Mouse (Mus musculus) erythroblast, adult 5-6 weeks (primary cell): ENCODE results near the gene Otub2. TPM values are rescaled to one million over a fixed set of nuclear protein-coding genes. Genes with fewer than 3 reads are reported as not detected.

Source experiments
- ATAC-seq: replicated peaks from 2 replicates; pipeline ENCODE4 v1.8.0; 2016; ENCODE audit warnings: moderate number of reproducible peaks, mild to moderate bottlenecking, moderate TSS enrichment, inconsistent platforms; ENCODE audit not compliant: poor library complexity, low FRiP score, severe bottlenecking
- total RNA-seq, 2 experiments: library from RNA; stranded (forward) in 1 of 2; stranded (reverse) in 1 of 2; fragments of 150-400 nt in 1 of 2; fragments of 200-764, 138-1000 nt in 1 of 2; gene quantifications; 2 replicates each; pipeline versions ENCODE4 v1.2.3 to v1.2.4; 2015 to 2017; ENCODE audit warnings: low replicate concordance in 2 of 2

Gene Otub2
- total RNA-seq (2015; ENCODE audit: low replicate concordance) (46.6 and 48.4 TPM in 2 replicates), total RNA-seq (2017; ENCODE audit: low replicate concordance) (67.2 and 67.9 TPM in 2 replicates)

- peak; percentile 88 for ATAC-seq
Measured at GRCm38 (mm10) chr12:103388505-103389347, at the start of gene Otub2. TSS of gene Otub2 (plus strand) at chr12:103388682.

DNA sequence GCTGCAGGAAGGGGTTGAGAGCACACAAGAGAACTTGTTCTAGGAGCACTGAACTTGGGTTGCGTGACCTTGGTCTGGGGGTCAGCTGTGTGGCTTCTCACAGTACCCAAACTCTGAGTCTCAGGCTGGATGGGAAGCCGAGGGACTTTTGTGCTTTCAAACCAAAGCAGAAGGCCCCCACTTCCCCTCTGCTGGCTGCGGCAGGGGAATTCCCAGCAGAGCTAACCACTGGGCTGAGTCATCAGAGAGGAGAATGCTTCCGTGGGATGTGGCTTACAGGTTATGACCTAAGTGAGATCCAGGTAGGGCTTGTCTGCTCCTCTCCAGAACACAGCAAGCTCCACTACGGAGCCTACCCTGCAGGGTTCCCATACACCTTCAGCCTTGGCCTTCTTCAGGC is 47.3 kb upstream of the Otub2 start:
- ATAC-seq, result no peak

GRCm38 (mm10) chr12:103343456-103343855 is 45.0 kb upstream of the Otub2 start:
- no peak for ATAC-seq

- ATAC-seq, result no peak
Measured at GRCm38 (mm10) chr12:103344934-103345333, 43.5 kb upstream of the Otub2 start.

- ATAC-seq, result no peak
Measured at GRCm38 (mm10) chr12:103346945-103347344, 41.5 kb upstream of the Otub2 start.

- no peak for ATAC-seq
Measured at GRCm38 (mm10) chr12:103347406-103347805, 41.1 kb upstream of the Otub2 start.

DNA sequence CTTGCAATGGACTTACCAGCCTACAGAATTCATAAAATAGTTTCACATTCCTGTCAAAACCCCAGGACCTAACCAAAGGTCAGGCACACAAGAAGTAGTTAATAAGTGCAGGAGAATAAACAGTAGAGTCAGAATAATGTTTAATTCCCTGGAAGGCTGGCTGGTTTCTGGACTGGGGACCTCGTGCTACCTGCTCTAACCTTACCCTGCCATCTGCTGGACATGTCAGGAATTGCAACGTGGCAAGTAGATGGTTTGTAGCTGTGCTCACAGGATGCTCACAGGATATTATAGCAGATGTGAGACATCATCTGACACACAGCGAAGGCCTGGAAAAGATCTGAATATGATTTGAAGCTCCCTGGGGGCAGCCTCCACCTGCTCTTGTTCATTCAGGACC is 40.0 kb upstream of the Otub2 start:
- ATAC-seq, result peak; percentile 77

GRCm38 (mm10) chr12:103352735-103353134 is 35.7 kb upstream of the Otub2 start:
- no peak for ATAC-seq

DNA sequence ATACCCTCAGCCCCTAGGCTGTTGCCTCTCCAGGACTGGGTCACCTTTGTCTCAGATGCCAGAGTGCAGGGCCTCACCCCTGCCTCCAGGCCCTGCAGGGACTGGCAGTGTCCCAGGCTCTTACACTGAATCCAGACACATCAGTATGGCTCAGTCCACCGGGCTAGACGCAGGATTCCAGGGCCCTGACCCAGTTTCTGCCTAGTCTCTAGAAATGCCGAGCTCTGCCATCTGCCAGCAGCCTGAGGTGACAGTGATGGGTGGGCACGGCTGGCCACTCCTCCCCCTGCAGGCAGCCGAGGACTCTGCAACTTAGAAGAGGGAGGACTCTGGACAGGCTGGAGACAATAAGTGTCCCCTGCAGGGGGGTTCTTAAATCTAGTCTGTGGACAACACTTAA is 34.9 kb upstream of the Otub2 start:
- no peak for ATAC-seq

DNA sequence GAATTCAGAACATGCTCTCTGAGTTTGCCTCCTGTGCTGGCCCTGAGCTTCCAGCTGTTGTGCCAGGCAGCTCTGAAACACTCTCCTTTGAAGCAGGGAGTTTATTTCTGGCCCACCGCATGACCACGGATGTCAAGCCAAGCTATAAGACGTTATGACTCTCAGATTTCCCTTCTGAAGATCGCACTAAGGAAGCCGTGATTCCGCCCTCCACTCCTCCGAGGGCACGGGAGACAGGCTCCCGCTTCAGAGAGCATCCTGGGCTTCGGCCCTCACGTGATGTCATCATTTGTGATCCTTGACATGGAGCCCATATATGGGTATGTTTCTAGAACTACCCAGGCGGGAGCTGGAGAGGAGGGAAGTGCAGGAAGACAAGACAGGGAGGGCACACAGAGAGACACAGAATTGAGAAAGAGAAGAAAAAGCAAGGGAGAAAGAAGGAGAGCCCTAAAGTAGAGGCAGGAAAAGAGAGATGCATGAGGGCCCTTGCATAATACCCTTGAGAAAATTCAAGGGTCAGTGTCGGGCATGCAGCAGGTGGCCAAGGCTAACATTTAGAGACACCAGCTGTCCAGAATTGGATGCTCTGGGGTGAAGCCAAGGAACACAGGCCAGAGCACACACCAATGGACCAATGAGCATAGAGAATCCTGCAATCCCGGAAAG is 32.6 kb upstream of the Otub2 start, which contains the start of gene Asb2:
Gene Asb2, minus strand, starts transcription at position 256 of the 669 bp plus-strand sequence.
- no peak for ATAC-seq

- ATAC-seq, result no peak
Measured at GRCm38 (mm10) chr12:103356415-103356748, 32.1 kb upstream of the Otub2 start.

DNA sequence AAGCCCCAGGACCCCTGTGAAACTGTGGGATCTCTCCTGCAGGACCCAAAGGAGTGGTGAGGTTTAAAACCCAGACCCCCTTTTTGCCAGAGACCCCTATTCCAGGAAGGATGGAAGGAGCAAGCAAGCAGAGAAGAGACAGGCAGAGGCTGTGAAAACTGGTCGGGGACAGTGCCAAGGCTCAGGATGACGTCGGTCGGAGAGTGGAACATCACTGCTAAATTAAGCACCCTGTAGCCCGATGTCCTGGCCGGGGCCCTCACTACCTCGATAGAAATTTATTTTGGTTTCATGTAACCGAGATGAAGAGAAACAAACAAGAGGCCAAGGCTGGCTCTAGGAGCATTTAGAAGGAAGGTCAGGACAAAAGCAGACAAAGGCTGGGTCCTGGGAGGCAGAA is 30.3 kb upstream of the Otub2 start:
- no peak for ATAC-seq

- ATAC-seq, result no peak
Measured at GRCm38 (mm10) chr12:103358951-103359801, 29.3 kb upstream of the Otub2 start.

DNA sequence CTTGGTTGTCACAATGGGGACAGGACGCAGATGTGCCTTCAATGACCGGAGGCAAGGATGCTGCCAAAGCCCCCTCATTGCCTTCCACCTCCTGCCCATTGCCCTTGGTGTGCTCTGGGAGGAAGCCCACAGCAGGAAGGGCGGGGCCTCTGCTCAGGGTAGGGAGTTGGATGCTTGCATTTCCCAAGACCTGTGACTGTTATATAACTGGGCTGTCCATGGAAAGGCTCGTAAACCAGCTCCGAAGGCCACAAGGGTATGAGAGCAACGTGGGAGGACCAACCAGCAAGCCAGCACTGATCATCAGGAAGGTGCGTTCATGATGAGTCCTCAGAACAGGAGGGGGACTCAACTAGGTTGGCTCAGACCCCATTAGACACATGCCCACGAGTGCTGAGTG is 27.7 kb upstream of the Otub2 start:
- ATAC-seq, result no peak

DNA sequence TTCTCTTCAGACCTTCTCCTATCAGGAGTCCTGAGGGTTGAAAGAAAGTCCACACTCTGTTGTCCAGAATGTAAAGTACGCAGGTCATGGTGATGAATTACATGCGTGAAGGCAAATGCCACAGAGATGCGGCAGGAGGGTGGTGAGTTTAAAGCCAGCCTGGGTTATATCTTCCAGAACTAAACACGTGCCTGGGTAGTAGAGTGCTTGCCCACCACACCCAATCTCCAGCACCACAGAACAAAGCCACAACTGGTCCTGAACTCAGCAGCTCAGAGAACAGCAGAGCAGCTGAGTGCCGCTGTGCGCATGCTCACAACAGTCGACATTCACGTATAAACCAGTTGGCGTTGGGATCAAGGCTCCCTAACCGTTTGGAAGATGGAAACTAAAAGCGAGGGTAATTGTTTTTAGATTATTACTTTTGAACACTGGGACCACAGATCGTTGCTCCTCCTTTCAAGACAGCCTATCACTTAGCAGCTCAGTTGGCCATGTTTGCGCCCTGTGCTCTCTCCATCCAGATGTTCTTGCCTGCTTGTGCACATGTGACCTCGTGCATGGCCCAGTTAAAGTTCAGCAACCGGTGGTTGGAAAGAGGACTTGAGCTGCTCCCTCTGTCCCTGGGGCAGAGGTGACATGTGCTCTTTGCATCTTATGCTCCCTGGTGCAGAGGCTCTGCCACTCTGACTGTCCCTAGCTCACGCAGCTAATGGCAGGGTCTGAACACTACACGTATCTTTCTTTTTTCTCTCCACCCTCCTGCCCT is 26.8 kb upstream of the Otub2 start:
- ATAC-seq, result no peak

- ATAC-seq, result no peak
Measured at GRCm38 (mm10) chr12:103362336-103362735, 26.1 kb upstream of the Otub2 start.

- no peak for ATAC-seq
Measured at GRCm38 (mm10) chr12:103367171-103367570, 21.3 kb upstream of the Otub2 start.

GRCm38 (mm10) chr12:103367620-103368325 is 20.7 kb upstream of the Otub2 start:
- peak; percentile 55 for ATAC-seq

- ATAC-seq, result peak; percentile 52
Measured at GRCm38 (mm10) chr12:103368326-103368669, 20.2 kb upstream of the Otub2 start.
